Mouse (Mus musculus) limb, embryonic 14.5 days (tissue): ENCODE measurements around the gene Stub1. TPM values are rescaled to one million over a fixed set of nuclear protein-coding genes. Genes with fewer than 3 reads are reported as not detected.

Source experiments
- ATAC-seq: fragments of 200-750 bp; cut with Nextera tagmentation; 2 replicates; pipeline ENCODE4 v1.8.0; 2017; ENCODE audit warnings: low read depth, moderate number of reproducible peaks, moderate TSS enrichment; ENCODE audit not compliant: low FRiP score
- DNase-seq: peaks from one replicate; pipeline ENCODE4 v3.0.0-alpha.2; 2015; ENCODE audit warnings: low spot score
- H3K27ac ChIP-seq: fragments of 300-500 bp; sonication (generic); replicated peaks from 2 replicates; pipeline ENCODE4 v1.5.1; 2014; ENCODE audit warnings: low read depth, mild to moderate bottlenecking, low read length, moderate library complexity, mixed read lengths
- H3K27me3 ChIP-seq: fragments of 300-500 bp; sonication (generic); 2 replicates; pipeline ENCODE4 v1.6.1; 2014; ENCODE audit warnings: low read length, mixed read lengths; ENCODE audit not compliant: control insufficient read depth, insufficient read depth
- H3K36me3 ChIP-seq: fragments of 300-500 bp; sonication (generic); 2 replicates; pipeline ENCODE4 v1.6.1; 2014; ENCODE audit warnings: mild to moderate bottlenecking, low read length, moderate library complexity, mixed read lengths; ENCODE audit not compliant: control insufficient read depth, insufficient read depth
- H3K4me1 ChIP-seq: fragments of 300-500 bp; sonication (generic); 2 replicates; pipeline ENCODE4 v1.6.1; 2014; ENCODE audit warnings: antibody characterized with exemption, low read length, mixed read lengths; ENCODE audit not compliant: control insufficient read depth, insufficient read depth
- H3K4me2 ChIP-seq: fragments of 300-500 bp; sonication (generic); replicated peaks from 2 replicates; pipeline ENCODE4 v1.6.1; 2014; ENCODE audit warnings: low read depth, mild to moderate bottlenecking, low read length, moderate library complexity; ENCODE audit not compliant: severe bottlenecking
- H3K4me3 ChIP-seq: fragments of 300-500 bp; sonication (generic); replicated peaks from 2 replicates; pipeline ENCODE4 v1.5.1; 2014; ENCODE audit warnings: low read length
- H3K9ac ChIP-seq: fragments of 300-500 bp; sonication (generic); 2 replicates; pipeline ENCODE4 v1.6.1; 2014; ENCODE audit warnings: mild to moderate bottlenecking, low read depth, low read length, moderate library complexity; ENCODE audit not compliant: severe bottlenecking
- H3K9me3 ChIP-seq: fragments of 300-500 bp; sonication (generic); 2 replicates; pipeline ENCODE4 v1.6.1; 2016; ENCODE audit warnings: low read length; ENCODE audit not compliant: control insufficient read depth
- POLR2A ChIP-seq: fragments of 200-500 bp; IDR thresholded peaks from 2 replicates; pipeline ENCODE4 v1.8.0; 2012; ENCODE audit warnings: inconsistent platforms, mild to moderate bottlenecking, moderate library complexity, borderline replicate concordance; ENCODE audit not compliant: insufficient read depth, insufficient read length; ENCODE audit errors: extremely low read depth
- WGBS: fragments of 180-500 bp; shearing (Covaris S2); extraction: QIAGEN DNeasy Blood & Tissue Kit; methylation state at CpG from one replicate; pipeline ENCODE4 v1.1.7; 2014; 5-methylcytosine and 5-hydroxymethylcytosine counted together
- polyA plus RNA-seq, 2 experiments: library from polyadenylated mRNA; depleted of rRNA in 1 of 2; stranded (reverse) in 1 of 2; unstranded in 1 of 2; fragments of >200 nt; fragmentation: Nextera tagmentation in 1 of 2; extraction: Ambion mirVana in 1 of 2; gene quantifications; 2 replicates each; pipeline versions ENCODE4 v1.2.1 to v1.2.3; 2012 to 2014

The Stub1 gene
- polyA plus RNA-seq, 2 experiments: 338 to 350 TPM

- H3K4me3 ChIP-seq: peak overlapping the region; percentile 34
- H3K36me3 ChIP-seq: peaks cover 49% of the 10 kb centered on the region
- 37% methylated on average over 14 of the region's 23 CpGs for WGBS
- DNase-seq (no peak), ATAC-seq (no peak)
- H3K4me2 ChIP-seq: peak overlapping the region; percentile 75
- H3K27me3 ChIP-seq: no peaks in the 10 kb centered on the region
- H3K27ac ChIP-seq: no peak overlapping the region
- TF ChIP-seq POLR2A: no peak
- H3K9ac ChIP-seq: peak overlapping the region; percentile 53
- peaks cover 40% of the 10 kb centered on the region for H3K4me1 ChIP-seq
- no peaks in the 10 kb centered on the region for H3K9me3 ChIP-seq
These were observed 3.3 kb upstream of the Stub1 start for GRCm38 (mm10) chr17:25836397-25837075.

GRCm38 (mm10) chr17:25835816-25836215 is 2.6 kb upstream of the Stub1 start:
- H3K4me1 ChIP-seq: peaks cover 47% of the 10 kb centered on the region
- H3K27ac ChIP-seq: no peak overlapping the region
- no peaks in the 10 kb centered on the region for H3K27me3 ChIP-seq
- H3K9ac ChIP-seq: no peak overlapping the region
- H3K4me2 ChIP-seq: no peak overlapping the region
- peaks cover 49% of the 10 kb centered on the region for H3K36me3 ChIP-seq
- H3K9me3 ChIP-seq: no peaks in the 10 kb centered on the region
- ATAC-seq: no peak
- no peak for DNase-seq
- H3K4me3 ChIP-seq: no peak overlapping the region
- 88% methylated on average over 16 of the region's 16 CpGs for WGBS
- TF ChIP-seq POLR2A: no peak

- Histone ChIP-seq H3K4me1 (peaks cover 47% of the 10 kb centered on the region), H3K4me2 (no peak overlapping the region), H3K4me3 (no peak overlapping the region), H3K27me3 (no peaks in the 10 kb centered on the region), H3K9me3 (no peaks in the 10 kb centered on the region), H3K27ac (no peak overlapping the region), H3K36me3 (peaks cover 49% of the 10 kb centered on the region), H3K9ac (no peak overlapping the region)
- no peak for TF ChIP-seq POLR2A
- DNase-seq (no peak), ATAC-seq (no peak)
- 87% methylated on average over 7 of the region's 7 CpGs for WGBS
These were observed 2.1 kb upstream of the Stub1 start for GRCm38 (mm10) chr17:25835301-25835700.

GRCm38 (mm10) chr17:25834595-25835222 is 1.5 kb upstream of the Stub1 start:
- H3K4me2 ChIP-seq: peak overlapping the region; percentile 91
- peaks cover 51% of the 10 kb centered on the region for H3K4me1 ChIP-seq
- WGBS: 83% methylated on average over 12 of the region's 12 CpGs
- ATAC-seq (no peak), DNase-seq (no peak)
- H3K9ac ChIP-seq: peak overlapping the region; percentile 77; the same call in 1 of the 2 replicates
- H3K9me3 ChIP-seq: no peaks in the 10 kb centered on the region
- H3K27me3 ChIP-seq: no peaks in the 10 kb centered on the region
- peaks cover 49% of the 10 kb centered on the region for H3K36me3 ChIP-seq
- H3K4me3 ChIP-seq: peak overlapping the region; percentile 85
- no peak for TF ChIP-seq POLR2A
- no peak overlapping the region for H3K27ac ChIP-seq

GRCm38 (mm10) chr17:25833961-25834594 is 874 bp upstream of the Stub1 start:
- no peaks in the 10 kb centered on the region for H3K9me3 ChIP-seq
- no peak for TF ChIP-seq POLR2A
- 34% methylated on average over 6 of the region's 6 CpGs for WGBS
- peak overlapping the region; percentile 91 for H3K4me2 ChIP-seq
- H3K4me1 ChIP-seq: peaks cover 52% of the 10 kb centered on the region
- no peak for ATAC-seq
- H3K4me3 ChIP-seq: peak overlapping the region; percentile 85
- peak overlapping the region; percentile 77 for H3K9ac ChIP-seq
- DNase-seq: no peak
- peak overlapping the region; percentile 89; the same call in 1 of the 2 replicates for H3K27ac ChIP-seq
- H3K36me3 ChIP-seq: peaks cover 42% of the 10 kb centered on the region
- no peaks in the 10 kb centered on the region for H3K27me3 ChIP-seq
